Mouse (Mus musculus) ZHBTc4 (cell line): ENCODE measurements around the gene Pdf.
A peak's percentile ranks its signal among the peaks of the same experiment; 100 is the strongest.
"Not testable (repeated sequence)": the region's sequence is repeated elsewhere in the genome, so short reads cannot be mapped to it uniquely, and the experiment has no call there.

Source experiments
- DNase-seq: peaks from one replicate; pipeline ENCODE4 v3.0.0-alpha.2; 2011; ENCODE audit warnings: low read depth, low spot score

Pdf gene

GRCm38 (mm10) chr8:107036626-107037025, 11.8 kb downstream of the Pdf start:
- no peak for DNase-seq

- no peak for DNase-seq
Measured at GRCm38 (mm10) chr8:107035641-107036040, 12.8 kb downstream of the Pdf start.

- not testable (repeated sequence) for DNase-seq
Measured at GRCm38 (mm10) chr8:107033609-107034008, 14.8 kb downstream of the Pdf start.

GRCm38 (mm10) chr8:107031577-107032090, 16.8 kb downstream of the Pdf start:
- peak; percentile 61 for DNase-seq

- peak; percentile 98 for DNase-seq
Measured at GRCm38 (mm10) chr8:107030650-107031576, 17.5 kb downstream of the Pdf start, which contains the start of gene Vps4a. Gene Vps4a, plus strand, starts transcription at chr8:107031222.

- no peak for DNase-seq
Measured at GRCm38 (mm10) chr8:107030058-107030457, 18.4 kb downstream of the Pdf start.

GRCm38 (mm10) chr8:107029310-107029709, 19.1 kb downstream of the Pdf start:
- no peak for DNase-seq

GRCm38 (mm10) chr8:107023479-107023878, 24.9 kb downstream of the Pdf start:
- DNase-seq: no peak

GRCm38 (mm10) chr8:107014915-107015314, 33.5 kb downstream of the Pdf start:
- no peak for DNase-seq

GRCm38 (mm10) chr8:107012666-107013065, 35.7 kb downstream of the Pdf start:
- DNase-seq: no peak

GRCm38 (mm10) chr8:107007795-107008194, 40.6 kb downstream of the Pdf start:
- DNase-seq: no peak

GRCm38 (mm10) chr8:107002532-107002931, 45.9 kb downstream of the Pdf start:
- peak; percentile 92 for DNase-seq

GRCm38 (mm10) chr8:106999068-106999467, 49.3 kb downstream of the Pdf start:
- no peak for DNase-seq

GRCm38 (mm10) chr8:106997416-106997815, 51.0 kb downstream of the Pdf start:
- DNase-seq: no peak

GRCm38 (mm10) chr8:106996339-106996738, 52.1 kb downstream of the Pdf start:
- peak; percentile 23 for DNase-seq
